Mouse (Mus musculus) retina, postnatal 1 day (tissue): ENCODE data around the gene Slc4a3.

Source experiments
- DNase-seq: peaks from one replicate; pipeline ENCODE4 v3.0.0-alpha.2; 2012

Slc4a3 gene

GRCm38 (mm10) chr1:75561221-75561897 is 15.3 kb downstream of the Slc4a3 start:
- no peak for DNase-seq

- DNase-seq: no peak
Observed at GRCm38 (mm10) chr1:75561898-75562238, 15.8 kb downstream of the Slc4a3 start.

- DNase-seq: no peak
Observed at GRCm38 (mm10) chr1:75564102-75564501, 18.0 kb downstream of the Slc4a3 start.

GRCm38 (mm10) chr1:75564916-75565315 is 18.9 kb downstream of the Slc4a3 start:
- DNase-seq: no peak

- DNase-seq: no peak
Observed at GRCm38 (mm10) chr1:75565616-75566015, 19.6 kb downstream of the Slc4a3 start.

GRCm38 (mm10) chr1:75570403-75570802 is 24.3 kb downstream of the Slc4a3 start:
- no peak for DNase-seq

GRCm38 (mm10) chr1:75572776-75573175 is 26.7 kb downstream of the Slc4a3 start:
- no peak for DNase-seq

- no peak for DNase-seq
Observed at GRCm38 (mm10) chr1:75573715-75574114, 27.6 kb downstream of the Slc4a3 start.

- peak; percentile 23 for DNase-seq
Observed at GRCm38 (mm10) chr1:75574476-75575310, 28.6 kb downstream of the Slc4a3 start.

GRCm38 (mm10) chr1:75581936-75582624 is 36.0 kb downstream of the Slc4a3 start:
- no peak for DNase-seq

GRCm38 (mm10) chr1:75582625-75582956 is 36.5 kb downstream of the Slc4a3 start:
- no peak for DNase-seq

GRCm38 (mm10) chr1:75583034-75583433 is 37.0 kb downstream of the Slc4a3 start:
- no peak for DNase-seq

- DNase-seq: no peak
Observed at GRCm38 (mm10) chr1:75586791-75587190, 40.7 kb downstream of the Slc4a3 start.

GRCm38 (mm10) chr1:75587738-75588719 is 42.0 kb downstream of the Slc4a3 start:
- DNase-seq: no peak

- DNase-seq: no peak
Observed at GRCm38 (mm10) chr1:75588874-75589273, 42.8 kb downstream of the Slc4a3 start.

GRCm38 (mm10) chr1:75589983-75590382 is 43.9 kb downstream of the Slc4a3 start:
- DNase-seq: no peak

GRCm38 (mm10) chr1:75593956-75594355 is 47.9 kb downstream of the Slc4a3 start:
- no peak for DNase-seq

- DNase-seq: no peak
Observed at GRCm38 (mm10) chr1:75594836-75595235, 48.8 kb downstream of the Slc4a3 start.

GRCm38 (mm10) chr1:75595930-75596329 is 49.9 kb downstream of the Slc4a3 start:
- DNase-seq: no peak

- no peak for DNase-seq
Observed at GRCm38 (mm10) chr1:75596906-75597305, 50.8 kb downstream of the Slc4a3 start.

GRCm38 (mm10) chr1:75597622-75598021 is 51.6 kb downstream of the Slc4a3 start:
- DNase-seq: peak; percentile 45

GRCm38 (mm10) chr1:75601738-75602137 is 55.7 kb downstream of the Slc4a3 start:
- DNase-seq: no peak

GRCm38 (mm10) chr1:75603584-75603983 is 57.5 kb downstream of the Slc4a3 start:
- DNase-seq: no peak
